Mouse (Mus musculus) T-helper 2 cell (primary cell): Measurements from ENCODE around the gene Pcsk4.

Experiments
- in situ Hi-C: fragments of 300-600 bp; cut with MboI, MseI; formaldehyde crosslinking; loops from one replicate; pipeline ENCODE4 v1.15.1; 2025; ENCODE audit warnings: high pct_unique_total_duplicates

The Pcsk4 gene

DNA sequence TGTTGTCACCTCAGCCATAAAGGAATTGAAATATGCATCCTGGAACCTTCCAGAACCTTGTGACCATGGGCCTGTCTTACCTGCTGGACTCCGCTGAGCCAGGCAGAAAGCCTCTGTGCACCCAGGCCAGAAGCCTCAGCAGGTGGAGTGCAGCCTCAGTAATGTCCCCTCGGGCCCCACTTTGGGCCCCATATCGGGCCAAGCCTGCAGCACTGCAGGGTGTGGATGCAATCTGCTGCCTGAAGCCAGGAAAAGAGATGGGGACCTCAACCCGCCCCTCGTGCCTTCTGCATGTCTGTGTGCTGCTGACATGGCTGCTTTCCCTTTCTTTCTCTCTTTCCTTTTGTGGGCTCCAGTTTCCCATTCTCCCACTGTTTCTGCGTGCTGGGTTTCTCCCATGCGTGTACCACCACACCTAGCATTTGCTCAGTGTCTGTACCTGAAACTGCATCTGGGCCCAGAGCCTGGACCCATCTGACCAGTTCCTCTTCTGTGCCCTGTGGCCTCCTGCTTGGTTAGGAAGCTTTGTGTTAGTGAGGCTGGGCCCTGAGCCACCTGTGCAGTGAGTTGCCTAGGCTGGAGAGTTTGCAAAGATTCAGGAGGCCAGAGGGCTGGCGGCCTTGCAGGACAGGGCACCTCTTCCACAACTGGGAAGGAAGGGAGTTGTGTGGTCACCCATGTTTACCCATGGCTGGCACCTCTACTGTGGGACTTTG lies 57.3 kb downstream of the Pcsk4 start:
- in situ Hi-C loops: no loop called here
